Mouse (Mus musculus) liver, embryonic 15.5 days (tissue): ENCODE measurements around the gene Rpl21. TPM values are rescaled to one million over a fixed set of nuclear protein-coding genes. Genes with fewer than 3 reads are reported as not detected.

Experiments
- ATAC-seq: fragments of 200-750 bp; cut with Nextera tagmentation; 2 replicates; pipeline ENCODE4 v1.8.0; 2017; ENCODE audit warnings: moderate number of reproducible peaks, mild to moderate bottlenecking, moderate library complexity; ENCODE audit not compliant: insufficient read depth
- H3K27ac ChIP-seq: fragments of 300-500 bp; sonication (generic); replicated peaks from 2 replicates; pipeline ENCODE4 v1.5.1; 2015; ENCODE audit warnings: mild to moderate bottlenecking, inconsistent platforms
- H3K27me3 ChIP-seq: fragments of 300-500 bp; sonication (generic); 2 replicates; pipeline ENCODE4 v1.6.1; 2015; ENCODE audit warnings: mild to moderate bottlenecking, inconsistent platforms
- H3K36me3 ChIP-seq: fragments of 300-500 bp; sonication (generic); replicated peaks from 2 replicates; pipeline ENCODE4 v1.6.1; 2015; ENCODE audit warnings: moderate library complexity, mild to moderate bottlenecking, inconsistent platforms
- H3K4me1 ChIP-seq: fragments of 300-500 bp; sonication (generic); replicated peaks from 2 replicates; pipeline ENCODE4 v1.6.1; 2015; ENCODE audit warnings: inconsistent platforms
- H3K4me2 ChIP-seq: fragments of 300-500 bp; sonication (generic); 2 replicates; pipeline ENCODE4 v1.6.1; 2015; ENCODE audit warnings: moderate library complexity, mild to moderate bottlenecking, inconsistent platforms
- H3K4me3 ChIP-seq: fragments of 300-500 bp; sonication (generic); replicated peaks from 2 replicates; pipeline ENCODE4 v1.5.1; 2015; ENCODE audit warnings: mild to moderate bottlenecking, inconsistent platforms
- H3K9ac ChIP-seq: fragments of 300-500 bp; sonication (generic); 2 replicates; pipeline ENCODE4 v1.6.1; 2015; ENCODE audit warnings: moderate library complexity, mild to moderate bottlenecking, inconsistent platforms
- H3K9me3 ChIP-seq: fragments of 300-500 bp; sonication (generic); replicated peaks from 2 replicates; pipeline ENCODE4 v1.6.1; 2016; ENCODE audit warnings: inconsistent platforms
- WGBS: fragments of 180-500 bp; shearing (Covaris S2); methylation state at CpG from one replicate; pipeline ENCODE4 v1.1.7; 2015; ENCODE audit warnings: mixed read lengths; ENCODE audit not compliant: insufficient replicate concordance; 5-methylcytosine and 5-hydroxymethylcytosine counted together
- polyA plus RNA-seq: library from polyadenylated mRNA; unstranded; fragments of >200 nt; fragmentation: Nextera tagmentation; extraction: Ambion mirVana; gene quantifications from 2 replicates; pipeline ENCODE4 v1.2.1, GENCODE M21; 2015

Rpl21 gene
- polyA plus RNA-seq, 1 experiment from 2014 or later = 276 TPM

- no peak for ATAC-seq
- peaks cover 17% of the 10 kb centered on the region for H3K4me1 ChIP-seq
- no peak overlapping the region for H3K9ac ChIP-seq
- WGBS = 75% methylated on average over 2 of the region's 2 CpGs
- H3K27me3 ChIP-seq = peaks cover 47% of the 10 kb centered on the region
- H3K4me2 ChIP-seq = no peak overlapping the region
- H3K27ac ChIP-seq = no peak overlapping the region
- no peak overlapping the region for H3K4me3 ChIP-seq
- H3K9me3 ChIP-seq = no peaks in the 10 kb centered on the region
- H3K36me3 ChIP-seq = no peaks in the 10 kb centered on the region
Observed at GRCm38 (mm10) chr5:146846489-146846888, 13.8 kb downstream of the Rpl21 start.

- H3K4me1 ChIP-seq = peaks cover 17% of the 10 kb centered on the region
- no peak overlapping the region for H3K4me2 ChIP-seq
- no peak overlapping the region for H3K4me3 ChIP-seq
- WGBS = 64% methylated on average over 4 of the region's 4 CpGs
- no peaks in the 10 kb centered on the region for H3K9me3 ChIP-seq
- H3K27me3 ChIP-seq = peaks cover 42% of the 10 kb centered on the region
- ATAC-seq = no peak
- no peaks in the 10 kb centered on the region for H3K36me3 ChIP-seq
- H3K9ac ChIP-seq = no peak overlapping the region
- H3K27ac ChIP-seq = no peak overlapping the region
Observed at GRCm38 (mm10) chr5:146848936-146849582, 16.4 kb downstream of the Rpl21 start.

GRCm38 (mm10) chr5:146856106-146856505 is 23.4 kb downstream of the Rpl21 start:
- WGBS = 77% methylated on average over 3 of the region's 3 CpGs
- ATAC-seq = no peak
- H3K9me3 ChIP-seq = 0 out of 2 replicates have a peak, but pooled peaks cover 2% of the 10 kb centered on the region

GRCm38 (mm10) chr5:146857620-146858019 is 24.9 kb downstream of the Rpl21 start:
- no peak for ATAC-seq
- WGBS = 61% methylated on average over 8 of the region's 8 CpGs

More at GRCm38 (mm10) chr5:146856106-146856505, 23.4 kb downstream of the Rpl21 start:
- H3K36me3 ChIP-seq = no peaks in the 10 kb centered on the region
- no peak overlapping the region for H3K4me2 ChIP-seq
- H3K4me1 ChIP-seq = no peaks in the 10 kb centered on the region
- H3K27ac ChIP-seq = no peak overlapping the region
- no peak overlapping the region for H3K4me3 ChIP-seq
- peaks cover 9% of the 10 kb centered on the region; the same call in 1 of the 2 replicates for H3K27me3 ChIP-seq
- H3K9ac ChIP-seq = no peak overlapping the region

GRCm38 (mm10) chr5:146858772-146859171 is 26.1 kb downstream of the Rpl21 start:
- Histone ChIP-seq H3K36me3 (no peaks in the 10 kb centered on the region), H3K4me1 (no peaks in the 10 kb centered on the region), H3K9me3 (0 out of 2 replicates have a peak, but pooled peaks cover 2% of the 10 kb centered on the region), H3K4me3 (no peak overlapping the region), H3K9ac (no peak overlapping the region), H3K27ac (no peak overlapping the region), H3K4me2 (no peak overlapping the region), H3K27me3 (no peaks in the 10 kb centered on the region)
- 88% methylated on average over 9 of the region's 9 CpGs for WGBS
- no peak for ATAC-seq

More at GRCm38 (mm10) chr5:146857620-146858019, 24.9 kb downstream of the Rpl21 start:
- Histone ChIP-seq H3K9ac (no peak overlapping the region), H3K4me2 (no peak overlapping the region), H3K27me3 (peaks cover 2% of the 10 kb centered on the region; the same call in 1 of the 2 replicates), H3K9me3 (0 out of 2 replicates have a peak, but pooled peaks cover 2% of the 10 kb centered on the region), H3K4me1 (no peaks in the 10 kb centered on the region), H3K36me3 (no peaks in the 10 kb centered on the region), H3K4me3 (no peak overlapping the region), H3K27ac (no peak overlapping the region)

- Histone ChIP-seq H3K27ac (no peak overlapping the region), H3K27me3 (no peaks in the 10 kb centered on the region), H3K4me3 (no peak overlapping the region), H3K9me3 (0 out of 2 replicates have a peak, but pooled peaks cover 2% of the 10 kb centered on the region), H3K4me2 (no peak overlapping the region), H3K36me3 (no peaks in the 10 kb centered on the region), H3K9ac (no peak overlapping the region), H3K4me1 (no peaks in the 10 kb centered on the region)
- ATAC-seq = no peak
- 75% methylated on average over 8 of the region's 8 CpGs for WGBS
Observed at GRCm38 (mm10) chr5:146859246-146859645, 26.6 kb downstream of the Rpl21 start.

- H3K36me3 ChIP-seq = no peaks in the 10 kb centered on the region
- H3K27ac ChIP-seq = no peak overlapping the region
- WGBS = 50% methylated on average over 18 of the region's 18 CpGs
- ATAC-seq = no peak
- 0 out of 2 replicates have a peak, but pooled peaks cover 2% of the 10 kb centered on the region for H3K9me3 ChIP-seq
- no peak overlapping the region for H3K4me2 ChIP-seq
- no peak overlapping the region for H3K4me3 ChIP-seq
- no peak overlapping the region for H3K9ac ChIP-seq
- H3K27me3 ChIP-seq = no peaks in the 10 kb centered on the region
- peaks cover 2% of the 10 kb centered on the region; the same call in 1 of the 2 replicates for H3K4me1 ChIP-seq
Observed at GRCm38 (mm10) chr5:146860222-146860998, 27.7 kb downstream of the Rpl21 start.

- Histone ChIP-seq H3K9ac (no peak overlapping the region), H3K9me3 (no peaks in the 10 kb centered on the region), H3K27me3 (no peaks in the 10 kb centered on the region), H3K27ac (no peak overlapping the region), H3K4me3 (no peak overlapping the region), H3K4me2 (no peak overlapping the region), H3K36me3 (no peaks in the 10 kb centered on the region), H3K4me1 (peaks cover 14% of the 10 kb centered on the region)
- WGBS = 50% methylated on average over 7 of the region's 7 CpGs
- ATAC-seq = no peak
Observed at GRCm38 (mm10) chr5:146861588-146861987, 28.9 kb downstream of the Rpl21 start.

- no peaks in the 10 kb centered on the region for H3K27me3 ChIP-seq
- 0 out of 2 replicates have a peak, but pooled peaks cover 2% of the 10 kb centered on the region for H3K9me3 ChIP-seq
- H3K4me3 ChIP-seq = no peak overlapping the region
- peak overlapping the region; percentile 66 for H3K27ac ChIP-seq
- no peaks in the 10 kb centered on the region for H3K36me3 ChIP-seq
- ATAC-seq = no peak
- peaks cover 36% of the 10 kb centered on the region for H3K4me1 ChIP-seq
- no peak overlapping the region for H3K4me2 ChIP-seq
- H3K9ac ChIP-seq = no peak overlapping the region
- 46% methylated on average over 4 of the region's 4 CpGs for WGBS
Observed at GRCm38 (mm10) chr5:146865511-146865910, 32.8 kb downstream of the Rpl21 start.

GRCm38 (mm10) chr5:146866277-146866676 is 33.6 kb downstream of the Rpl21 start:
- H3K9ac ChIP-seq = no peak overlapping the region
- no peaks in the 10 kb centered on the region for H3K27me3 ChIP-seq
- H3K4me3 ChIP-seq = no peak overlapping the region
- 0 out of 2 replicates have a peak, but pooled peaks cover 3% of the 10 kb centered on the region for H3K9me3 ChIP-seq
- peak overlapping the region; percentile 61 for H3K4me2 ChIP-seq
- peak; percentile 71 for ATAC-seq
- 29% methylated on average over 2 of the region's 2 CpGs for WGBS
- no peaks in the 10 kb centered on the region for H3K36me3 ChIP-seq
- H3K27ac ChIP-seq = peak overlapping the region; percentile 66
- peaks cover 36% of the 10 kb centered on the region for H3K4me1 ChIP-seq
